Mouse (Mus musculus) spleen, adult 18-20 months (tissue): ENCODE measurements around the gene Arid3a.

ENCODE experiments used
- DNase-seq, 2 experiments: peaks; one replicate each; pipeline ENCODE4 v3.0.0; 2022; ENCODE audit warnings: mixed read lengths in 2 of 2

The Arid3a gene

GRCm38 (mm10) chr10:80003374-80004232 is 76.8 kb downstream of the Arid3a start:
- DNase-seq = no peak

GRCm38 (mm10) chr10:80004233-80004705 is 77.4 kb downstream of the Arid3a start:
- DNase-seq = no peak
